Mouse (Mus musculus) embryo, embryonic 11 days (tissue): ENCODE results near the gene Thnsl1.
A peak's percentile ranks its signal among the peaks of the same experiment; 100 is the strongest.
"Not testable (repeated sequence)": the region's sequence is repeated elsewhere in the genome, so short reads cannot be mapped to it uniquely, and the experiment has no call there.

Experiments used
- DNase-seq: peaks from one replicate; pipeline ENCODE4 v3.0.0-alpha.2; 2015

Gene Thnsl1

DNA sequence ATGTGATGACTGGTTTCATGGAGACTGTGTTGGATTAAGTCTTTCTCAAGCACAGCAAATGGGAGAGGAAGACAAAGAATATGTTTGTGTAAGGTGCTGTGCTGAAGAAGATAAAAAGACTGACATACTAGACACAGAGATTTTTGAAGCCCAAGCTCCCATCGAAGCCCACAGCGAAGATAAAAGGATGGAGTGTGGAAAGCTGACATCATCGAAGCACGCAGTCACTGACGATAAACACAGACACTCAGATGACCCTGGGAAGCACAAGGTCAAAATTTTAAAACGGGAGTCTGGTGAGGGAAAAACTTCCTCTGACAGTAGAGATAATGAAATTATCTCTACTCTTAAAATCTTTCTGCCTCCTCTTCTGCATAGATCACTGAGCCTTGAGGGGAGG is 38.6 kb downstream of the Thnsl1 start:
- not testable (repeated sequence) for DNase-seq

DNA sequence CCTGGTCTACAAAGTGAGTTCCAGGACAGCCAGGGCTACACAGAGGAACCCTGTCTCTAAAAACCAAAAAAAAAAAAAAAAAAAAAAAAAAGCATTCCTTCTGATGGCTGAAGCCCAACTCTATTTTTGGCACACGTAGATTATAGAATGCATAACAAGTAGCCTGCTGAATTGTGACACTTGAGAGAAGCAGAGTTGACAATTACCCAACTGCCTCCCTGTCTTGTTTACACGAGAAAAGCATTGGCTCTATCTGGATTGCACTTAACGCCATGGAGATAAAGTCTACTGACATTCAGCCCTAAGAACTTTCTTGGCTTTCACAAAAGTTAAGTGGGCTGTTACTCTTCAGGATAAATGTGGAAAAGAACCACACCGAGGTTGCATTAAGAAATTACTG is 39.5 kb downstream of the Thnsl1 start:
- no peak for DNase-seq

DNA sequence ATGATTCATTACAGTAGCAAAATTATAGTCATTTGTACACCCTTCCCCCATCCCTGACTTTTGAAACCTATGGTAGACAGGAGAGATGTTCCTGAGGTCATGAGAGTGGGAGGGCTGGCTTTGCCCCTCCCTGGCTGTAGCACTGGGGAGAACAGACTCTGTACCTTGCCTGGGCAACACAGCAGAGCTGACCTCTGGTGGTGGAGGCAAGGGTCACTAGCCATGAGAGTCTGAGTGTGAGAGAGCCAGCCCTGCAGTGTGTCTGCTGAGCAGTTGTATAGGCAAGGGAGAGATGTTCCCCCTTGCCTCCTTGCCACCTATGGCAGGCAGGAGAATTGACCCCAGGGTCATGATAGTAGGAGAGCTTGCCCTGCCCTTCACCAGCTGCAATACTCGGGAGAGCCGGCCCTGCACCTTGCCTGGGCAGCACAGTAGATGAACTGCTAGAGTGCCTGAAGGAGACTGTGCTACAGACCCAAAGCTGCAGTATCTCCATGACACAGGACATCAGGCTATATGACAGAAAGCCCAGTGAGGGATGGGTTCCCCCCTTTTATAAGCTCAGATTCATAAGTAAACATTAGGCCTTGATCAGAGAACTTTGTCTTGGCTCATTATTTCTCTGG is 40.1 kb downstream of the Thnsl1 start:
- no peak for DNase-seq

DNA sequence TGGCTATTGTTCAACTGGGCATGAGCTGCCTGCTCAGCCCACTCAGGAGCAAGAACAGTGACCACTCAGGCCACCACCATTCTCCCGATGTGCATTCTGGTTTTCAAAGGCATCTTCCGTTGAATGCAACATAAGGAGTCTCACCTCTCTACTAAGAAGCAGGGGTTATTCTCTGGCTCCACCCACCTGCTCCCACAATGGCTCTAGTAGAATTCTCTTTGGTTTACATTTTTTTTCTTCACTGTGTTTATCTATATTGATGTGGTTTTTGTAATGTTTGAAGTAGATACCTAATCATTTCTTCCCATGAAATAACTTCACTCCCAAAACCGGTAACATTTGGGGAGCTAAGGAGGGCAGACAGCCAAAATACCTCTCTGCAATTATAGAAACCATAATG is 48.1 kb downstream of the Thnsl1 start:
- DNase-seq: no peak

DNA sequence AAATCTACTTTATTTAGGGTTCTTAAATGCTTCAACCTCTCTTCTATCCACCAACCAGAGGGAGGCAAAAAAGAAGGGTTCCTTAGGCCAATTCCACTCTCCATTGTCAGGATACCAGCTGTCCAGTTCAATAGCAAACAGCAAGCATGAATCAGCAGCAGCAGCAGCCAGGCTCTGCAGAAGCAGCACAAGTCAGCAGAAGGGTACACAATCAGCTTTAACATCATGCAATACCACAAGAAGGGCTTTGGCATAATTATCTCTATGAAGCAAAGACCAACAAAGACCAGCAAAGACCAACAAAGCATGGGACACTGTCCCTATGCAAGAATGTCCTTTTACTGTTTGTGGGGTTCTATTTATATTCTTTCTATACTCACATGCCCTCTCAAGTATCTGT is 48.8 kb downstream of the Thnsl1 start:
- no peak for DNase-seq

DNA sequence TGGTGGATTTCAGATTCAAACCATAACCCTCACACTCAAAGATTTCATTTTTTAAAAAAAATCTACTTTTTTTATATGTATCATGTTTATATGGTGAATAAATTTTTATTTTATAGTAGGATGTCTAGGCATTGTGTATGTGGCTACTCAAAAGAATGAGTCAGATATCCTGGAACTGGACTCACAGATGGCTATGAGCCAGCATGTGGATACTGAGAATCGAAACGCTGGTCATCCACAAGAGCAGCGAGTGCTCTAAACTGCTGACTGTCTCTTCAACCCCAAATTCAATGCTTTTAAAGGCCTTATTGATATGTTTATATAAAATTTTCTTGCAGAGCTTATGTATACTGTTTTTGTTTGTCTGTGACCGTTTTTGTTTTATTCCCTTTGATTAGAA is 52.8 kb downstream of the Thnsl1 start:
- no peak for DNase-seq

DNA sequence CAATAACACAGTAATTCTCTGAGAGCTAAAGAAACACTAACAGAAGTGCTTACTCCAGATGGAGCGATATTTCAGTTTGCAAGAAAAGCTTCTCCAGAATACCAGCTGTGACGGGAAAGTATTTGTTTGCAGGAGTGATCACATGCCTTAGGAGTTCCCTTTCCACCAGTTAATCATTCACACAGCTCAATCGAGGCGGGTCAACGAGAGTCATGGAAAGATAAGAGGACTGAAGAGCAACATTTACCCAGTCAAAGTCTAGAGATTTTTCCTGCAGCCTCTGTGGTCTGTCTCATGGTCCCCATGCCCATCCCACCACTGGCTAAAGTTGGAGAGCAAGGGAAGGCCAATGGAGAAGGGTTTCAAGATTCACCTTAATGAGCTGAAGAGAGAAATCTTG is 53.6 kb downstream of the Thnsl1 start:
- DNase-seq: no peak

DNA sequence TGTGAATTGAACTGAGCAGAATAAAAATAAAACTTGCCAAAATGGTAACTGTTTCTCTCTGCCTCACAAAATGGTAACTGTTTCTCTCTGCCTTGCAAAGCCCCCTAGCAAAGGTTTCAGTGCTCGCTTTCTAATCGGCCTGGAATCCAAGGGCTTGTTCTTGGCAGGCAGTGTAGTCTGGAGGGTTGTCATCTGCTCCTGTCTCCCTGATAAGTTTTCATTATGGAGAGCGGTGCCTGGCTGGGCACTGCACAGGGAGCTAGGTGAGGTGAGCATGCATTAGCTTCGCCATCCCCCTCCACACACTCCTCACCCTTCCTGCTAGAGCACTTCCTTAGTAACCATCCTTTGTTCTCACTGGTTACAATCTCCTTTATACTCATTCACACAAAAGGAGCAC is 54.5 kb downstream of the Thnsl1 start:
- no peak for DNase-seq

DNA sequence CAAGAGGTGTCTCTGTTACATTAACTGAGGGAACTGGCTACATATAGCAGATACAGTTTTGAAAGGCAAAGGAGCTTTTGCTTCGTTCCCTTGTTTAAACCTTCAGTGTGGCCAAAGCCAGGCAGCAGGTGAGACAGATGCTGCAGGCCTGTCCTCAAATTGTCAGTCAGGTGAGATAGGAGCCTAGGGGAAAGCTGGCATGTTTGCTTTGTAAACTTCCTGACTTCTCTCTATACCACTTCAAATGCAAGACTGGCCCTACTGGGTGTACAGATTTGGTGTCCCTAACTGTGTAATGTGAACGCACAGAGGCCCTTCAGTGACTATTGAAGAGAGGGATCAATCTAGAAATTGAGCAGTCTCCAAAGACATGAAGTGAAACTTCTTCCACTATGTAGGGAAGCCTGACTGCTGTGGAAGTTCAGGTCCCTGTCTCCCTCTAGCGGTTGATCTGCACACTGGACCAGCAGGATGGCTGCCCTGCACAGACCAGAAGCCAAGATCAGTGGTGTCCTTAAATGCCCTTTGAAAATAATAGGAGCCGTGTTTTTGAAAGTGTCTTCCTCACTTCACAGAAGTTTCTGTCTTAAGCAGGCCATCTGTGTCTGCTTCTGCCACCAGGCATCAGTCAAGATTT is 56.0 kb downstream of the Thnsl1 start:
- DNase-seq: peak; percentile 83

DNA sequence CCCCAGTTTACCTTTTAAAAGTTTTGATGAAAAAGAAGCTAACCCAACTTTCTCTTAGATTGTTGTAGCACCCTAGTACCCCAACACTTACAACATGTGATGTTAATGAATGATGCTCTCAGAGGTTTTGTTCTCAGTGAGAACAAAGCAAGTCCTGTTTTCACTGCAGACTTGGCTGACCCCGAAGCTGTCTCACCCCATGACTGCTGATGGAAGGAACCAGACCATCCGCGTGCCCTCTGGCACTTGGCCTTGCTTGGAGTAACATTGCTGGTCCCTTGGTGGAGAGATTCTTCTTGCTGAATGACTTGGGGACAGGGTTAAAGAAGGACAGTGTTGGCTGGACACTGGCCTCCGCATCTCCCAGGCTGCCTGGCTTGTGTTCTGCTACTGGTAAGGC is 58.5 kb downstream of the Thnsl1 start:
- no peak for DNase-seq
